Mouse (Mus musculus): Measurements from ENCODE around the gene Hmx3. TPM values are rescaled to one million over a fixed set of nuclear protein-coding genes. Genes with fewer than 3 reads are reported as not detected.

Gene Hmx3
- polyA plus RNA-seq, 1 experiment from 2014 or later, result not detected

GRCm38 (mm10) chr7:131556116-131556515 lies 13.4 kb downstream of the Hmx3 start:
- 2% methylated on average over 9 of the region's 9 CpGs for WGBS
- H3K9ac ChIP-seq (replicated peaks; ENCODE audit: low read length), result no peak overlapping the region
- H3K9me3 ChIP-seq (ENCODE audit: low read length), result no peaks in the 10 kb centered on the region
- no peak for ATAC-seq (ENCODE audit: low FRiP score, low TSS enrichment)
- H3K4me2 ChIP-seq (replicated peaks; ENCODE audit: low read depth, low read length), result peak overlapping the region; percentile 27
- no peak overlapping the region for H3K4me3 ChIP-seq (ENCODE audit: low read length)
- peaks cover 81% of the 10 kb centered on the region for H3K27me3 ChIP-seq (ENCODE audit: insufficient read depth, low read length)
- H3K36me3 ChIP-seq (ENCODE audit: insufficient read depth, low read length), result no peaks in the 10 kb centered on the region
- no peak overlapping the region for H3K27ac ChIP-seq (ENCODE audit: low read length)
- peaks cover 19% of the 10 kb centered on the region for H3K4me1 ChIP-seq (ENCODE audit: insufficient read depth, low read length)

DNA sequence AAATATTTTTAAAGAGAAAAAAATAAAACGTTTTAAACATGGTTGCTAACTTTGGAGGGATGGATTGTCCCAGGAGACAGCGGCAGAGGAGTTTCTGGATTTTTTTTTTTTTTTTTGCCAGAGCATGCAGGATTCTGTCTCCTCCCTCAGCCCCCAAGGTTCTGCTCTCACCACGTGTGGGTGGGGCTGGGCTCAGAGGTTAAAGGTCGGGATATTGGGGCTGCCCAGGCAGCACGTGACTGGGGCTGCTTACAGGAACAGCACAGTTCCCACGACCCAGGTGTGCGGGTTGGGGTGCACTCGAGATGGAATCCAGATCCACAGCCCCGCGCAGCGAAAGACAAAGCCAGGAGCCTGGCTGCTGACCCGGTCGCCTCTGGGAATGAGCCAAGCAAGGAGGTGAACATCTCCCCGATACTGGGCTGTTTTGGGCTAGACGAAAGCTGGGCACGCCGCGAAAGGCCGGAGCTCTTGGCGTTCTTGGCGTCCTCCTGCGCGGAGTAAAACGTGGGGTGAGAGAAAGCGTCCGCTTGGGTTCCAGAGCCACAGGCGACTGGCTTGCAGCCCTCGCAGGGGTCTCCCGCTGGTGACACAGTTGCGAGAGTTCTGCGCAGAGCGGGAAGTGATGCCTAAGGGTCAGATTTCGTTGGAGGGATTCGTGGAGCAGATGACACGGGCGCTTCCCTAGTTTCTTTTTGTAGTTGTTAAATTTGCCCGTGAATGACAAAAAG lies 14.0 kb downstream of the Hmx3 start:
- no peak for ATAC-seq (ENCODE audit: low FRiP score, low TSS enrichment)
- Histone ChIP-seq H3K9ac (replicated peaks; ENCODE audit: low read length) (no peak overlapping the region), H3K9me3 (ENCODE audit: low read length) (no peaks in the 10 kb centered on the region), H3K4me3 (ENCODE audit: low read length) (no peak overlapping the region), H3K27ac (ENCODE audit: low read length) (no peak overlapping the region), H3K36me3 (ENCODE audit: insufficient read depth, low read length) (no peaks in the 10 kb centered on the region), H3K4me2 (replicated peaks; ENCODE audit: low read depth, low read length) (no peak overlapping the region), H3K4me1 (ENCODE audit: insufficient read depth, low read length) (peaks cover 24% of the 10 kb centered on the region), H3K27me3 (ENCODE audit: insufficient read depth, low read length) (peaks cover 75% of the 10 kb centered on the region)
- WGBS, result under 1% methylated on average over 37 of the region's 37 CpGs

DNA sequence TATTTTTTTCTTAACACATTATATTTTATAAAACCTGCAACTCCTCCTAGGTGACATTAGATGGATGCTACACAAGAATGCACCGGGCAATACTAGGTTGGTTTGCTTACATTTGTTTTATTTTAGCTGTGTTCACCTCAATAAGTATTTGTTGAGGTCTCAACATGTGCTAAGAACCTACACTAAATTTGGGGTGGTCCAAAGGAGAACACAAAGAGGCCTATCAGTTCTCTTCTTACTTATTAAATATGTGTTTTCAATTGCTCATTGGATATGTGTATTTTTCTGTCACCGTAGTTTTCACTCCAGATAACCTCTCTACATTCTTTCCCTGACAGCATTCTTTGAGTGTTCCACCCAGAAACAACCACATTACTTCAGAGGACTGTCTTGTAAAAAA lies 15.1 kb downstream of the Hmx3 start:
- ATAC-seq (ENCODE audit: low FRiP score, low TSS enrichment), result no peak
- H3K9me3 ChIP-seq (ENCODE audit: low read length), result no peaks in the 10 kb centered on the region
- 31% methylated on average over 2 of the region's 2 CpGs for WGBS
- no peak overlapping the region for H3K9ac ChIP-seq (replicated peaks; ENCODE audit: low read length)
- H3K4me2 ChIP-seq (replicated peaks; ENCODE audit: low read depth, low read length), result no peak overlapping the region
- peaks cover 7% of the 10 kb centered on the region; the same call in 1 of the 2 replicates for H3K36me3 ChIP-seq (ENCODE audit: insufficient read depth, low read length)
- peaks cover 30% of the 10 kb centered on the region for H3K4me1 ChIP-seq (ENCODE audit: insufficient read depth, low read length)
- H3K27me3 ChIP-seq (ENCODE audit: insufficient read depth, low read length), result peaks cover 65% of the 10 kb centered on the region
- H3K4me3 ChIP-seq (ENCODE audit: low read length), result no peak overlapping the region
- H3K27ac ChIP-seq (ENCODE audit: low read length), result no peak overlapping the region

DNA sequence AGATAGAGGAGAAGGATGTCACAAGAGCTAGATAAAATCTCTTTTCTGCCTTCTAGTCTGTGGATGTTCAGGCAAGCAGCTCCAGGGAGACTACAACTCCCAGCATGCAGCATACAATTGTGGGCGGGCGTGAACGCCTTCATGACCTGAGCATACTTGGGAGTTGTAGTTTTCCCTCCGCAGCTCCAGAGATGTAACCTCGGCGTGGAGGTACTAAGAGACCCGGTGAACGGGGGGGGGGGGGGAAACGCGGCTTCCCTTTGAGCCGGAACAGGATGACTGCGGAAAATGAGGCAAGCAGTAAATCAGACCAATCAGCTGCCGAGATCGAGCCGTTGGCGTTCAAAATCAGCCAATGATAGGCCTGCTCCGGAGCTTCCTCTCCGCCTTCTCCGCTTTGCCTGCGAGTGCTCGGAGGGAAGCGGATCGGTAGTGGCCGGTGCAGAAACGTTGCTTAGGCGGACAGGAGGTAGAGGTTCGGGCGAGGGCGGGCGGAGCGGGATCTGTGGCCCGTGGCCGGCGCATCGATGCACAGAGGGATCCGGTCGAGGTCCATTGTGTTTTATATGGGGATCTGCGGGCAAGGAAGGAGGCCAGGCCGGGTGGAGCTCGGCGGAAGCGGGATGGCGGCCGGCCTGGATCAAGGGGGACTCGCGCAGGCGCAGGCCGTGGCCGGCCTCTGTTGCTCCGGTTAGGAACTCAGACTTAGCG lies 17.5 kb downstream of the Hmx3 start, which contains the start of gene Bub3:
Gene Bub3, plus strand, starts transcription at position 237 of the 711 bp plus-strand sequence.
- peak within 1 kb of the TSS; percentile 95 for H3K9ac ChIP-seq (replicated peaks; ENCODE audit: low read length)
- H3K4me1 ChIP-seq (ENCODE audit: insufficient read depth, low read length), result peaks cover 20% of the 10 kb centered on the region
- H3K4me3 ChIP-seq (ENCODE audit: low read length), result peak within 1 kb of the TSS; percentile 86
- peak within 1 kb of the TSS; percentile 92 for H3K27ac ChIP-seq (ENCODE audit: low read length)
- H3K36me3 ChIP-seq (ENCODE audit: insufficient read depth, low read length), result peaks cover 20% of the 10 kb centered on the region
- WGBS, result under 1% methylated on average over 46 of the region's 51 CpGs
- ATAC-seq (ENCODE audit: low FRiP score, low TSS enrichment), result peak; percentile 96
- peaks cover 41% of the 10 kb centered on the region for H3K27me3 ChIP-seq (ENCODE audit: insufficient read depth, low read length)
- peak within 1 kb of the TSS; percentile 65 for H3K4me2 ChIP-seq (replicated peaks; ENCODE audit: low read depth, low read length)
- no peaks in the 10 kb centered on the region for H3K9me3 ChIP-seq (ENCODE audit: low read length)

DNA sequence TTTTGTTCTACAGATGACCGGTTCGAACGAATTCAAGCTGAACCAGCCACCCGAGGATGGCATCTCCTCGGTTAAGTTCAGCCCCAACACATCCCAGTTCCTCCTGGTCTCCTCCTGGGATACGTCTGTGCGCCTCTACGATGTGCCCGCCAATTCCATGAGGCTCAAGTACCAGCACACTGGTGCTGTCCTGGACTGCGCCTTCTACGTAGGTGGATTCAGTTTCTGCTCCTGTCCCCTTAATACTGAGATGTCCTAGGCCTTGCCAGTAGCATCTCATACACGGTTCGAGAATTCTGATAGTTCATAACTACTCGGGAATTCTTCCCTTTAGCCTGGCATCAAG lies 18.0 kb downstream of the Hmx3 start:
- H3K9ac ChIP-seq (replicated peaks; ENCODE audit: low read length), result peak overlapping the region; percentile 95
- H3K4me1 ChIP-seq (ENCODE audit: insufficient read depth, low read length), result peaks cover 15% of the 10 kb centered on the region
- H3K4me3 ChIP-seq (ENCODE audit: low read length), result peak overlapping the region; percentile 86
- H3K27me3 ChIP-seq (ENCODE audit: insufficient read depth, low read length), result peaks cover 36% of the 10 kb centered on the region
- ATAC-seq (ENCODE audit: low FRiP score, low TSS enrichment), result peak; percentile 72
- H3K9me3 ChIP-seq (ENCODE audit: low read length), result no peaks in the 10 kb centered on the region
- peak overlapping the region; percentile 65 for H3K4me2 ChIP-seq (replicated peaks; ENCODE audit: low read depth, low read length)
- peak overlapping the region; percentile 92 for H3K27ac ChIP-seq (ENCODE audit: low read length)
- H3K36me3 ChIP-seq (ENCODE audit: insufficient read depth, low read length), result peaks cover 20% of the 10 kb centered on the region
- WGBS, result under 1% methylated on average over 14 of the region's 14 CpGs

- Histone ChIP-seq H3K27ac (ENCODE audit: low read length) (no peak overlapping the region), H3K4me2 (replicated peaks; ENCODE audit: low read depth, low read length) (no peak overlapping the region), H3K4me1 (ENCODE audit: insufficient read depth, low read length) (no peaks in the 10 kb centered on the region), H3K9me3 (ENCODE audit: low read length) (no peaks in the 10 kb centered on the region), H3K4me3 (ENCODE audit: low read length) (no peak overlapping the region), H3K27me3 (ENCODE audit: insufficient read depth, low read length) (no peaks in the 10 kb centered on the region), H3K9ac (replicated peaks; ENCODE audit: low read length) (no peak overlapping the region), H3K36me3 (ENCODE audit: insufficient read depth, low read length) (peaks cover 27% of the 10 kb centered on the region)
- ATAC-seq (ENCODE audit: low FRiP score, low TSS enrichment), result no peak
- WGBS, result 80% methylated on average over 6 of the region's 6 CpGs
Observed at GRCm38 (mm10) chr7:131575246-131575645, 32.6 kb downstream of the Hmx3 start.

DNA sequence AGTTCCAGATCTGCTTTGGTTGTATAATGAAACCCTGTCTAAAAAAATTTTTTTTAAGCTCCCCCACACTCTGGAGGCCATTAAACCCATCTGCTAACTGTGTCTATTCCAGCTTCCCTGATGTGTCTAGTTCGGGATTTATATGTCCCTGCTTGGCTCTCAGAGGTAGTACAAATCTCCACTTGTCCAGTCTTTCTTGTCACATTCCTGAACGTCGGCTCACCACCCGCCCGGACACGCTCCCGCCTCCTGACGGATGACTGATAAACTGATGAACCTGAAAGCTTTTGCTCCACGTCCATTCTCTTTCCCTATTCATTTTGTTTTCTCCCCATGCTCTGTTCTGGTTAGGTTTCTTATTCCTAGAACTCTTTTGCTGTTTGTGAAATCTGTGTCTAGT lies 39.5 kb downstream of the Hmx3 start:
- no peaks in the 10 kb centered on the region for H3K4me1 ChIP-seq (ENCODE audit: insufficient read depth, low read length)
- no peaks in the 10 kb centered on the region for H3K36me3 ChIP-seq (ENCODE audit: insufficient read depth, low read length)
- no peak overlapping the region for H3K27ac ChIP-seq (ENCODE audit: low read length)
- ATAC-seq (ENCODE audit: low FRiP score, low TSS enrichment), result no peak
- no peaks in the 10 kb centered on the region for H3K27me3 ChIP-seq (ENCODE audit: insufficient read depth, low read length)
- no peaks in the 10 kb centered on the region for H3K9me3 ChIP-seq (ENCODE audit: low read length)
- H3K4me3 ChIP-seq (ENCODE audit: low read length), result no peak overlapping the region
- WGBS, result 20% methylated on average over 9 of the region's 9 CpGs
- no peak overlapping the region for H3K4me2 ChIP-seq (replicated peaks; ENCODE audit: low read depth, low read length)
- H3K9ac ChIP-seq (replicated peaks; ENCODE audit: low read length), result no peak overlapping the region

DNA sequence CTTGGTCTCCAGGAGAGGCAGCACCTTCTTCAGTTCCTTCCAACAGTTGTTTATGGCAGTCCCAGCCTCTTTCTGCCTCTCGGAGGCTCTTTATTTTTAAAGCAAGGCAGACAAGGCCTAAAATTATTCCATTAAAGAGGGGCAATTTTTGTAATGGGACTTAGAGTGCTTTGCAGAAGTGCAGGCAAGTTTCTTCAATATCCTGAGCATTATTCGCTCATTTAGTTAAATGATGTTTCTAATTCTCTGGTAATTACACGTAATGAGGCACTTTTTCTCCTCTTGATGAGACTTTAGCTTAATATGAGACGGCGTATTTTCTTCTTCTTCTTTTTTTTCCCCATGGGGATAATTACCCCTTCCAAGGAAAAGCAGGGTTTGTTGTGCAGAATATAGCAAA lies 42.9 kb downstream of the Hmx3 start:
- H3K27ac ChIP-seq (ENCODE audit: low read length), result no peak overlapping the region
- H3K4me1 ChIP-seq (ENCODE audit: insufficient read depth, low read length), result no peaks in the 10 kb centered on the region
- 82% methylated on average over 5 of the region's 5 CpGs for WGBS
- no peak for ATAC-seq (ENCODE audit: low FRiP score, low TSS enrichment)
- H3K4me2 ChIP-seq (replicated peaks; ENCODE audit: low read depth, low read length), result no peak overlapping the region
- H3K36me3 ChIP-seq (ENCODE audit: insufficient read depth, low read length), result no peaks in the 10 kb centered on the region
- H3K9me3 ChIP-seq (ENCODE audit: low read length), result no peaks in the 10 kb centered on the region
- no peak overlapping the region for H3K9ac ChIP-seq (replicated peaks; ENCODE audit: low read length)
- no peaks in the 10 kb centered on the region for H3K27me3 ChIP-seq (ENCODE audit: insufficient read depth, low read length)
- H3K4me3 ChIP-seq (ENCODE audit: low read length), result no peak overlapping the region
